Mouse (Mus musculus): ENCODE measurements around the gene Slc12a1. TPM values are rescaled to one million over a fixed set of nuclear protein-coding genes. Genes with fewer than 3 reads are reported as not detected.

The Slc12a1 gene
- total and polyA plus RNA-seq, 2 experiments from 2014 or later = 0.06 to 0.44 TPM

DNA sequence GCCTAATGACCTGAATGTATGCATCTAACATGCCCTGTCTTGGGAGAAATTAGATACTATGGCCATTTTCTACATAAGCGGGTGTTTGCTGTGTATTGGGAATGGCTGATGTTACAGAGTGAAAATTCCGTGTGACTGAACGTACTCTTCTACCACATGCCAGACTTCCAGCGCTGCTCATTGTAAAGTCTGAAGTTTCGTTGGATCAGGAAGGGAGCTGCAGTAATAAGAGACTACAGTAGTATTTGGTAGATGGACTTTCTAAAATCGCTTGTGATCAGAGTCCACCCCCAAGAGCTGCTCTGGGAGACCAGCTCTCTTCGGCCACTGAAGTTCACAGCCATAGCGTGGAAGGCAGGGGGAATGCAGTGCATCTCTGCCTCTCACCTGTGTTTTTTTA lies 96.0 kb downstream of the Slc12a1 start:
- no peak for TF ChIP-seq CTCF (IDR thresholded peaks at IDR 0.05)
- no peak for DNase-seq (ENCODE audit: low spot score)
- Histone ChIP-seq H3K9me3 (ENCODE audit: low read length) (no peaks in the 10 kb centered on the region), H3K9ac (replicated peaks; ENCODE audit: low read length, poor library complexity, severe bottlenecking) (0 out of 2 replicates have a peak overlapping the region, but pooled peaks have one; percentile 68), H3K27ac (ENCODE audit: low read depth, low read length) (no peak overlapping the region), H3K4me3 (ENCODE audit: low read depth, low read length) (peak overlapping the region; percentile 57), H3K36me3 (ENCODE audit: insufficient read depth, low read length) (no peaks in the 10 kb centered on the region), H3K4me2 (ENCODE audit: low read depth, low read length, poor library complexity, severe bottlenecking) (peak overlapping the region; percentile 61), H3K4me1 (ENCODE audit: insufficient read depth, low read length) (no peaks in the 10 kb centered on the region; the same call in 1 of the 2 replicates), H3K27me3 (ENCODE audit: insufficient read depth, low read length) (no peaks in the 10 kb centered on the region)
- WGBS = 3% methylated on average over 8 of the region's 8 CpGs
- no peak for ATAC-seq (ENCODE audit: low FRiP score)

DNA sequence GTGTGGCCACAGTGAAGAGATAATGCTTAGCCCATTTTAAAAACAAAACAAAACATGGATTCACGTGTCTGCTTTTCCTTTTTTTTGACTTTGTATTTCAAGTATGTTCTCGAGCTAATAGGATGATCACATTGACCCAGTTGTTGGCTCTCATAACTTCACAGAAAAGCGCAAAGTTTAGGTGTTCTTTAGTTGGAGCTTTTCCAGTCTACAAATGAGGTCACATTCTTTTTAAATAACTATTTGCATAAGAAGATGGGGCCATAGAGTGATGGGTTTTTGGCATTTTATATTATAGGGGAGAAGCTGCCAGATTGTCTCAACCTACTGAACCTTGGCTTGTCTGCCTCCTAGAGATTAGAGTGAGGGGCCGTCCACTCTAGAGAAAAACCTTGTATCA lies 97.0 kb downstream of the Slc12a1 start:
- no peaks in the 10 kb centered on the region for H3K27me3 ChIP-seq (ENCODE audit: insufficient read depth, low read length)
- no peak for TF ChIP-seq CTCF (IDR thresholded peaks at IDR 0.05)
- ATAC-seq (ENCODE audit: low FRiP score) (no peak), DNase-seq (ENCODE audit: low spot score) (no peak)
- H3K9me3 ChIP-seq (ENCODE audit: low read length) = no peaks in the 10 kb centered on the region
- H3K27ac ChIP-seq (ENCODE audit: low read depth, low read length) = no peak overlapping the region
- H3K4me1 ChIP-seq (ENCODE audit: insufficient read depth, low read length) = no peaks in the 10 kb centered on the region; the same call in 1 of the 2 replicates
- WGBS = 85% methylated on average over 4 of the region's 4 CpGs
- H3K4me2 ChIP-seq (ENCODE audit: low read depth, low read length, poor library complexity, severe bottlenecking) = no peak overlapping the region
- H3K36me3 ChIP-seq (ENCODE audit: insufficient read depth, low read length) = 0 out of 2 replicates have a peak, but pooled peaks cover 3% of the 10 kb centered on the region
- no peak overlapping the region for H3K4me3 ChIP-seq (ENCODE audit: low read depth, low read length)
- no peak overlapping the region for H3K9ac ChIP-seq (replicated peaks; ENCODE audit: low read length, poor library complexity, severe bottlenecking)

DNA sequence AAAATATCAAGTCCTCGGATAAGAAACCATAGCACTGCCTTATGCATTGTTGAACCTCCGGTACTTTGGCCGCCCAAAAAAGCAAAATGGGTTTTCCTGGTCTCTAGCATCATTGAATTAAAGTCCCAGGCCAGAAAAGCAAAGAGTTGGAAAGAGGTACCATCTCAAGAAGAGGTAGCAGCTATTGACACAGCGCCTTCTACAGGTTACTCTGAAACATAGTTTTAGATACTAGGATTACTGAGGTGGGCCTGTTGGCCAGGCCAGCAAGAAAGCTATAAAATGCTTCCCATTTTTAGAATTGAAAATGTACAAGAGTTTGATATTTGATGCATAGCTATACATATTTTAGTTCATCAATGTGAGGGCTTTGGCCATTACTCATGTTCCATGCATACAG lies 97.6 kb downstream of the Slc12a1 start:
- no peak overlapping the region for H3K9ac ChIP-seq (replicated peaks; ENCODE audit: low read length, poor library complexity, severe bottlenecking)
- H3K27me3 ChIP-seq (ENCODE audit: insufficient read depth, low read length) = no peaks in the 10 kb centered on the region
- no peak overlapping the region for H3K27ac ChIP-seq (ENCODE audit: low read depth, low read length)
- no peak overlapping the region for H3K4me3 ChIP-seq (ENCODE audit: low read depth, low read length)
- ATAC-seq (ENCODE audit: low FRiP score) = no peak
- DNase-seq (ENCODE audit: low spot score) = peak; percentile 9
- 94% methylated on average over 4 of the region's 4 CpGs for WGBS
- no peaks in the 10 kb centered on the region; the same call in 1 of the 2 replicates for H3K4me1 ChIP-seq (ENCODE audit: insufficient read depth, low read length)
- no peaks in the 10 kb centered on the region for H3K9me3 ChIP-seq (ENCODE audit: low read length)
- no peak overlapping the region for H3K4me2 ChIP-seq (ENCODE audit: low read depth, low read length, poor library complexity, severe bottlenecking)
- TF ChIP-seq CTCF (IDR thresholded peaks at IDR 0.05) = peak; percentile 48
- 0 out of 2 replicates have a peak, but pooled peaks cover 3% of the 10 kb centered on the region for H3K36me3 ChIP-seq (ENCODE audit: insufficient read depth, low read length)

DNA sequence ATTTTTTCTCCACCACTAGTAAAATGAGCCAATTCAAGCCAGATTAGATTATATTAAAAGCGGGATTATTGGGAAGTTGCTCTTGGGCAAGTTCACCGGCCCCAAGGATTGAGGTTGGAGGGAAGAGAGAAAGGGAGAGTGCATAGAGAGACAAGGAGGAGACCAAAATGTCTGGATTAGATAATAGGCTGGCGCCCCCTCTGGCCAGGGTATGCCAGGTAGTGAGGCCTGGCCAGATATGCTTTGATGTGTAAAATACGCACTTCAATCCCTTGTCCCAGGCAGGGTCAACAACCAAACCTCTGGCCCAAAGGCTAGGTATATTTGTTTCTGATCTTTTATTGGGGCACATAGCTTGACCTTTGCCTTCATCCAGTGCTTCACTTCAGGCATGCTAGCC lies 99.5 kb downstream of the Slc12a1 start:
- Histone ChIP-seq H3K36me3 (ENCODE audit: insufficient read depth, low read length) (0 out of 2 replicates have a peak, but pooled peaks cover 9% of the 10 kb centered on the region), H3K9ac (replicated peaks; ENCODE audit: low read length, poor library complexity, severe bottlenecking) (no peak overlapping the region), H3K9me3 (ENCODE audit: low read length) (no peaks in the 10 kb centered on the region), H3K4me2 (ENCODE audit: low read depth, low read length, poor library complexity, severe bottlenecking) (no peak overlapping the region), H3K4me3 (ENCODE audit: low read depth, low read length) (no peak overlapping the region), H3K27ac (ENCODE audit: low read depth, low read length) (no peak overlapping the region), H3K4me1 (ENCODE audit: insufficient read depth, low read length) (no peaks in the 10 kb centered on the region; the same call in 1 of the 2 replicates), H3K27me3 (ENCODE audit: insufficient read depth, low read length) (no peaks in the 10 kb centered on the region)
- TF ChIP-seq CTCF (IDR thresholded peaks at IDR 0.05) = no peak
- 84% methylated on average over 4 of the region's 4 CpGs for WGBS
- DNase-seq (ENCODE audit: low spot score) (no peak), ATAC-seq (ENCODE audit: low FRiP score) (no peak)

DNA sequence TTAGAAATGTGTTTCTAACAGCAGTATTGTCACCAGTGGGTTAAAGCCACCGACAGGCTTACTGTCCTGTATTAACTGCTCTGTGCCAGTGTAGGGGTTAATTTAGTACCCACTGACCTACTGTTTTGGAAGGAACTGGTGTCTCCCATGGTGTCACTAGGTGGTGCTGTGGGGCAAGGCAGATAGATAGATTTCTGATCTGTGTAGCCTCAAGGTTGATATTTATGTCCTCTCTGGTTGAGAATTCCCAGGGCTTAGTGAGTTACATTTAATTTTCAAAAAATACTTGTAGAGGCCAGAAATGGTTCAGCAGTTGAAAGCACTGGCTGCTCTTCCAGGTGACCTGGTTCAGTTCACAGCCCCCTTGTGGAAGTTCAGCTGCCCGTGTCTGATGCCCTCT lies 100.0 kb downstream of the Slc12a1 start:
- no peaks in the 10 kb centered on the region for H3K27me3 ChIP-seq (ENCODE audit: insufficient read depth, low read length)
- no peaks in the 10 kb centered on the region; the same call in 1 of the 2 replicates for H3K4me1 ChIP-seq (ENCODE audit: insufficient read depth, low read length)
- ATAC-seq (ENCODE audit: low FRiP score) (no peak), DNase-seq (ENCODE audit: low spot score) (peak; percentile 62)
- no peak overlapping the region for H3K4me2 ChIP-seq (ENCODE audit: low read depth, low read length, poor library complexity, severe bottlenecking)
- no peak overlapping the region for H3K27ac ChIP-seq (ENCODE audit: low read depth, low read length)
- no peaks in the 10 kb centered on the region for H3K9me3 ChIP-seq (ENCODE audit: low read length)
- H3K9ac ChIP-seq (replicated peaks; ENCODE audit: low read length, poor library complexity, severe bottlenecking) = no peak overlapping the region
- 76% methylated on average over 2 of the region's 2 CpGs for WGBS
- 0 out of 2 replicates have a peak, but pooled peaks cover 9% of the 10 kb centered on the region for H3K36me3 ChIP-seq (ENCODE audit: insufficient read depth, low read length)
- H3K4me3 ChIP-seq (ENCODE audit: low read depth, low read length) = no peak overlapping the region
- peak; percentile 77 for TF ChIP-seq CTCF (IDR thresholded peaks at IDR 0.05)

DNA sequence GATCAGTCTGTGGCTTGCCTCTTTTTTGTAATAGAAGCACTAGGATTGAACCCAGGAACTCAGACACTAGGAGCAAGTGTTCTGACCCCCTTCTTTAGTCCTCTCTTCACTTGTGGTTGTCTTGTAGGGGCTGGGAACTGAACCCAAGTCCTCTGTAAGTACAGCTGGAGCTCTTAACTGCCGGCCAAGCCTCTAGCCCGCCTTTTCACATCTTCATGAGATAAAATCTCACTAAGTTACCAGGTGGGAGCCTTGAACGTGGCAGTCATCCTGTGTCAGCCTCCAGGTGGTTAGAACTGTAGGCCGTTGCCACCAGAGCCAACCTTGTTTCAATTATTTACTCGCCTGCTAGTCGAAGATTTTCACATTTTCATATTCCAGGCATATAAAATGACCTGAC lies 101.4 kb downstream of the Slc12a1 start:
- no peak overlapping the region for H3K9ac ChIP-seq (replicated peaks; ENCODE audit: low read length, poor library complexity, severe bottlenecking)
- DNase-seq (ENCODE audit: low spot score) = no peak
- 0 out of 2 replicates have a peak, but pooled peaks cover 14% of the 10 kb centered on the region for H3K36me3 ChIP-seq (ENCODE audit: insufficient read depth, low read length)
- no peaks in the 10 kb centered on the region; the same call in 1 of the 2 replicates for H3K4me1 ChIP-seq (ENCODE audit: insufficient read depth, low read length)
- no peaks in the 10 kb centered on the region for H3K9me3 ChIP-seq (ENCODE audit: low read length)
- ATAC-seq (ENCODE audit: low FRiP score) = no peak
- 98% methylated on average over 6 of the region's 6 CpGs for WGBS
- no peak overlapping the region for H3K4me3 ChIP-seq (ENCODE audit: low read depth, low read length)
- H3K27me3 ChIP-seq (ENCODE audit: insufficient read depth, low read length) = no peaks in the 10 kb centered on the region
- TF ChIP-seq CTCF (IDR thresholded peaks at IDR 0.05) = no peak
- H3K27ac ChIP-seq (ENCODE audit: low read depth, low read length) = no peak overlapping the region
- no peak overlapping the region for H3K4me2 ChIP-seq (ENCODE audit: low read depth, low read length, poor library complexity, severe bottlenecking)
